Mouse (Mus musculus): ENCODE data around the gene Kdm4b.

DNA sequence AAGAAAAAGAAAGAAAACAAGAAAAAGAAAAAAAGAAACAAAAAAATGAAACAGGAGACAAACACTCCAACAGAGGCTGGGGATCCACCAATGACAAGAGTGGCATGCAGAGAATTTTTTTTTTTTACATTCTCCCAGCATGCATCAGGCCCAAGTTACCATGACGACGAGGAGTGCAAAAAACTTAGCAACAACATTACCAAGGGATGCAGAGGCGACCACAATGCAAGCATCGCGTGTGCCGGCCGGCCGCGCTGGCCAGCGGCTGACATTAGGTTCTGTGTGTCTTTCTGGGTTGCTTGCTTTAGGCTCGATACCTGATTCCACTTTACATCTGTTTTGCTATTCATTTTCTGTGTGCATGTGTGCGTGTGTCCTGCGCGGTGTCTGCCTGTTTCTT is 119.5 kb downstream of the Kdm4b start:
- TF ChIP-seq CTCF (IDR thresholded peaks at IDR 0.05; ENCODE audit: control insufficient read depth, insufficient read depth, insufficient replicate concordance, low read depth, low read length), result no peak
- TF ChIP-seq POLR2A (IDR thresholded peaks at IDR 0.05; ENCODE audit: control insufficient read depth, low read depth, low read length), result no peak
